ENCODE assay signal across 8 mouse cellular contexts in genomic region chr15:89215611-89216233, GRCm38 (mm10). TPM values are rescaled to one million over a fixed set of nuclear protein-coding genes. Genes with fewer than 3 reads are reported as not detected.
DNase-seq lines count a peak whose midpoint lies in the region; ATAC-seq lines count a peak whose summit lies in the region.

No protein-coding gene starts in this region.

- H3K9me3 ChIP-seq in heart, embryonic 10.5 days: no peaks in the 10 kb centered on the region
- H3K9me3 ChIP-seq in liver, embryonic 16.5 days (replicated peaks; ENCODE audit: control insufficient read depth, low read length): no peaks in the 10 kb centered on the region
- no peaks in the 10 kb centered on the region for H3K9me3 ChIP-seq in midbrain, embryonic 15.5 days

- H3K4me1 ChIP-seq in heart, embryonic 10.5 days: peaks cover 15% of the 10 kb centered on the region
- peaks cover 38% of the 10 kb centered on the region for H3K4me1 ChIP-seq in liver, embryonic 16.5 days (ENCODE audit: control insufficient read depth, low read depth, low read length)
- H3K4me1 ChIP-seq in midbrain, embryonic 15.5 days: peaks cover 35% of the 10 kb centered on the region

- peak; percentile 66 for ATAC-seq in liver, embryonic 16.5 days (ENCODE audit: low read depth)
- ATAC-seq in midbrain, embryonic 15.5 days (replicated peaks): no peak

- peak overlapping the region; percentile 29; the same call in 1 of the 2 replicates for H3K27ac ChIP-seq in heart, embryonic 10.5 days
- peak overlapping the region; percentile 87 for H3K27ac ChIP-seq in liver, embryonic 16.5 days (ENCODE audit: low read length)
- H3K27ac ChIP-seq in midbrain, embryonic 15.5 days: no peak overlapping the region

- H3K9ac ChIP-seq in liver, embryonic 16.5 days (ENCODE audit: low read depth, low read length): peak overlapping the region; percentile 19
- no peak overlapping the region for H3K9ac ChIP-seq in midbrain, embryonic 15.5 days

- H3K4me2 ChIP-seq in liver, embryonic 16.5 days (ENCODE audit: low read depth, low read length): peak overlapping the region; percentile 71
- no peak overlapping the region for H3K4me2 ChIP-seq in midbrain, embryonic 15.5 days

- H3K27me3 ChIP-seq in heart, embryonic 10.5 days (ENCODE audit: insufficient read depth, poor library complexity, severe bottlenecking): no peaks in the 10 kb centered on the region
- H3K27me3 ChIP-seq in liver, embryonic 16.5 days (ENCODE audit: control insufficient read depth, insufficient read depth, low read depth, low read length): no peaks in the 10 kb centered on the region
- H3K27me3 ChIP-seq in midbrain, embryonic 15.5 days (replicated peaks): no peaks in the 10 kb centered on the region

- 78% methylated on average over 2 of the region's 2 CpGs for WGBS in heart, embryonic 10.5 days
- 24% methylated on average over 2 of the region's 2 CpGs for WGBS in liver, embryonic 16.5 days (ENCODE audit: insufficient replicate concordance)
- WGBS in midbrain, embryonic 15.5 days: 79% methylated on average over 2 of the region's 2 CpGs

- peak; percentile 37 to 42 for DNase-seq in kidney, postnatal 36 days
- no peak for DNase-seq in kidney, postnatal 10 days
- DNase-seq in cerebellum, adult 8-10 months: peak; percentile 53
- no peak for DNase-seq in heart, embryonic 10.5 days (ENCODE audit: low spot score)
- DNase-seq in lung, postnatal 14 days: no peak
- DNase-seq in retina, embryonic 14.5 days (ENCODE audit: low spot score): no peak

- H3K4me3 ChIP-seq in heart, embryonic 10.5 days: no peak overlapping the region
- H3K4me3 ChIP-seq in liver, embryonic 16.5 days (ENCODE audit: low read depth, low read length): peak overlapping the region; percentile 37
- H3K4me3 ChIP-seq in midbrain, embryonic 15.5 days: no peak overlapping the region

- H3K36me3 ChIP-seq in heart, embryonic 10.5 days: peaks cover 16% of the 10 kb centered on the region
- H3K36me3 ChIP-seq in liver, embryonic 16.5 days (ENCODE audit: control insufficient read depth, insufficient read depth): peaks cover 8% of the 10 kb centered on the region; the same call in 1 of the 2 replicates
- peaks cover 5% of the 10 kb centered on the region for H3K36me3 ChIP-seq in midbrain, embryonic 15.5 days (replicated peaks)

RNA-seq across cellular contexts. Expression of gene Ppp6r2, which starts 4.4 kb away (rescaled TPM):
- 12.4 and 23.5 TPM in 2 replicates for polyA plus RNA-seq in heart, embryonic 10.5 days (2016; fragmentation: Nextera tagmentation; extraction: Ambion mirVana)
- 15.5 and 16.4 TPM in 2 replicates for polyA plus RNA-seq in liver, embryonic 16.5 days (2015; fragmentation: Nextera tagmentation; extraction: Ambion mirVana)
- polyA plus RNA-seq in midbrain, embryonic 15.5 days (2015; fragmentation: Nextera tagmentation; extraction: Ambion mirVana): 83.2 and 89.8 TPM in 2 replicates

RNA-seq across cellular contexts. Expression of gene Dennd6b, which starts 19.4 kb away (rescaled TPM):
- 23.1 and 23.5 TPM in 2 replicates for polyA plus RNA-seq in heart, embryonic 10.5 days (2016; fragmentation: Nextera tagmentation; extraction: Ambion mirVana)
- 2.7 and 3.8 TPM in 2 replicates for polyA plus RNA-seq in liver, embryonic 16.5 days (2015; fragmentation: Nextera tagmentation; extraction: Ambion mirVana)
- 117 and 123 TPM in 2 replicates for polyA plus RNA-seq in midbrain, embryonic 15.5 days (2015; fragmentation: Nextera tagmentation; extraction: Ambion mirVana)

RNA-seq across cellular contexts. Expression of gene Plxnb2, which starts 35.1 kb away (rescaled TPM):
- polyA plus RNA-seq in heart, embryonic 10.5 days (2016; fragmentation: Nextera tagmentation; extraction: Ambion mirVana): 106 and 117 TPM in 2 replicates
- polyA plus RNA-seq in liver, embryonic 16.5 days (2015; fragmentation: Nextera tagmentation; extraction: Ambion mirVana): 26.2 and 31.9 TPM in 2 replicates
- 101 and 108 TPM in 2 replicates for polyA plus RNA-seq in midbrain, embryonic 15.5 days (2015; fragmentation: Nextera tagmentation; extraction: Ambion mirVana)

Comparison
In these comparisons a context has a peak if more than half of its experiments do, and no peak if none do; other contexts are left out.
1. DNase-seq: peak in kidney, postnatal 36 days (2 of 2) and cerebellum, adult 8-10 months (single experiment); none in kidney, postnatal 10 days (single experiment), heart, embryonic 10.5 days (single experiment), lung, postnatal 14 days (single experiment) and retina, embryonic 14.5 days (single experiment).